Mouse (Mus musculus): ENCODE measurements around the gene Plppr5. TPM values are rescaled to one million over a fixed set of nuclear protein-coding genes. Genes with fewer than 3 reads are reported as not detected.

Plppr5 gene
- polyA plus RNA-seq, 1 experiment from 2014 or later = 10.2 TPM

GRCm38 (mm10) chr3:117603458-117603857 lies 28.8 kb downstream of the Plppr5 start:
- Histone ChIP-seq H3K4me1 (ENCODE audit: control insufficient read depth, insufficient read depth, low read length) (no peaks in the 10 kb centered on the region), H3K27ac (ENCODE audit: low read depth, low read length) (no peak overlapping the region), H3K4me3 (ENCODE audit: low read depth, low read length) (no peak overlapping the region), H3K9ac (replicated peaks; ENCODE audit: low read depth, low read length) (no peak overlapping the region), H3K36me3 (ENCODE audit: control insufficient read depth, insufficient read depth, low read length) (no peaks in the 10 kb centered on the region), H3K9me3 (ENCODE audit: control insufficient read depth, low read length) (no peaks in the 10 kb centered on the region), H3K4me2 (ENCODE audit: low read depth, low read length) (no peak overlapping the region), H3K27me3 (ENCODE audit: control insufficient read depth, insufficient read depth, low read length) (no peaks in the 10 kb centered on the region)
- ATAC-seq (ENCODE audit: low read depth) = no peak
- 57% methylated on average over 2 of the region's 2 CpGs for WGBS

- ATAC-seq (ENCODE audit: low read depth) = no peak
- Histone ChIP-seq H3K4me1 (ENCODE audit: control insufficient read depth, insufficient read depth, low read length) (no peaks in the 10 kb centered on the region), H3K27me3 (ENCODE audit: control insufficient read depth, insufficient read depth, low read length) (no peaks in the 10 kb centered on the region), H3K4me3 (ENCODE audit: low read depth, low read length) (no peak overlapping the region), H3K36me3 (ENCODE audit: control insufficient read depth, insufficient read depth, low read length) (no peaks in the 10 kb centered on the region), H3K9ac (replicated peaks; ENCODE audit: low read depth, low read length) (no peak overlapping the region), H3K9me3 (ENCODE audit: control insufficient read depth, low read length) (no peaks in the 10 kb centered on the region), H3K27ac (ENCODE audit: low read depth, low read length) (no peak overlapping the region), H3K4me2 (ENCODE audit: low read depth, low read length) (no peak overlapping the region)
These were observed 31.7 kb downstream of the Plppr5 start for GRCm38 (mm10) chr3:117606383-117606782.

- Histone ChIP-seq H3K4me1 (ENCODE audit: control insufficient read depth, insufficient read depth, low read length) (no peaks in the 10 kb centered on the region), H3K4me2 (ENCODE audit: low read depth, low read length) (no peak overlapping the region), H3K27ac (ENCODE audit: low read depth, low read length) (no peak overlapping the region), H3K9me3 (ENCODE audit: control insufficient read depth, low read length) (no peaks in the 10 kb centered on the region), H3K36me3 (ENCODE audit: control insufficient read depth, insufficient read depth, low read length) (no peaks in the 10 kb centered on the region), H3K4me3 (ENCODE audit: low read depth, low read length) (no peak overlapping the region), H3K27me3 (ENCODE audit: control insufficient read depth, insufficient read depth, low read length) (no peaks in the 10 kb centered on the region), H3K9ac (replicated peaks; ENCODE audit: low read depth, low read length) (no peak overlapping the region)
- 68% methylated on average over 5 of the region's 5 CpGs for WGBS
- no peak for ATAC-seq (ENCODE audit: low read depth)
These were observed 36.8 kb downstream of the Plppr5 start for GRCm38 (mm10) chr3:117611453-117611852.

GRCm38 (mm10) chr3:117614856-117615255 lies 40.2 kb downstream of the Plppr5 start:
- H3K4me2 ChIP-seq (ENCODE audit: low read depth, low read length) = no peak overlapping the region
- no peak overlapping the region for H3K27ac ChIP-seq (ENCODE audit: low read depth, low read length)
- H3K36me3 ChIP-seq (ENCODE audit: control insufficient read depth, insufficient read depth, low read length) = no peaks in the 10 kb centered on the region
- ATAC-seq (ENCODE audit: low read depth) = no peak
- H3K9me3 ChIP-seq (ENCODE audit: control insufficient read depth, low read length) = no peaks in the 10 kb centered on the region
- WGBS = 53% methylated on average over 1 of the region's 1 CpGs
- no peak overlapping the region for H3K4me3 ChIP-seq (ENCODE audit: low read depth, low read length)
- H3K9ac ChIP-seq (replicated peaks; ENCODE audit: low read depth, low read length) = no peak overlapping the region
- no peaks in the 10 kb centered on the region for H3K27me3 ChIP-seq (ENCODE audit: control insufficient read depth, insufficient read depth, low read length)
- no peaks in the 10 kb centered on the region for H3K4me1 ChIP-seq (ENCODE audit: control insufficient read depth, insufficient read depth, low read length)

GRCm38 (mm10) chr3:117625257-117626001 lies 50.8 kb downstream of the Plppr5 start:
- Histone ChIP-seq H3K36me3 (ENCODE audit: control insufficient read depth, insufficient read depth, low read length) (no peaks in the 10 kb centered on the region), H3K4me3 (ENCODE audit: low read depth, low read length) (no peak overlapping the region), H3K4me2 (ENCODE audit: low read depth, low read length) (no peak overlapping the region), H3K27me3 (ENCODE audit: control insufficient read depth, insufficient read depth, low read length) (no peaks in the 10 kb centered on the region), H3K9ac (replicated peaks; ENCODE audit: low read depth, low read length) (no peak overlapping the region), H3K27ac (ENCODE audit: low read depth, low read length) (no peak overlapping the region), H3K9me3 (ENCODE audit: control insufficient read depth, low read length) (no peaks in the 10 kb centered on the region), H3K4me1 (ENCODE audit: control insufficient read depth, insufficient read depth, low read length) (no peaks in the 10 kb centered on the region)
- 94% methylated on average over 13 of the region's 13 CpGs for WGBS
- ATAC-seq (ENCODE audit: low read depth) = no peak

GRCm38 (mm10) chr3:117628799-117629198 lies 54.2 kb downstream of the Plppr5 start:
- Histone ChIP-seq H3K27ac (ENCODE audit: low read depth, low read length) (no peak overlapping the region), H3K4me3 (ENCODE audit: low read depth, low read length) (no peak overlapping the region), H3K9ac (replicated peaks; ENCODE audit: low read depth, low read length) (no peak overlapping the region), H3K4me1 (ENCODE audit: control insufficient read depth, insufficient read depth, low read length) (no peaks in the 10 kb centered on the region), H3K27me3 (ENCODE audit: control insufficient read depth, insufficient read depth, low read length) (no peaks in the 10 kb centered on the region), H3K36me3 (ENCODE audit: control insufficient read depth, insufficient read depth, low read length) (no peaks in the 10 kb centered on the region), H3K9me3 (ENCODE audit: control insufficient read depth, low read length) (no peaks in the 10 kb centered on the region), H3K4me2 (ENCODE audit: low read depth, low read length) (no peak overlapping the region)
- no peak for ATAC-seq (ENCODE audit: low read depth)
- WGBS = 28% methylated on average over 3 of the region's 3 CpGs

GRCm38 (mm10) chr3:117630332-117630731 lies 55.7 kb downstream of the Plppr5 start:
- ATAC-seq (ENCODE audit: low read depth) = no peak
- H3K27ac ChIP-seq (ENCODE audit: low read depth, low read length) = no peak overlapping the region
- no peaks in the 10 kb centered on the region for H3K36me3 ChIP-seq (ENCODE audit: control insufficient read depth, insufficient read depth, low read length)
- H3K27me3 ChIP-seq (ENCODE audit: control insufficient read depth, insufficient read depth, low read length) = no peaks in the 10 kb centered on the region
- H3K4me2 ChIP-seq (ENCODE audit: low read depth, low read length) = no peak overlapping the region
- no peak overlapping the region for H3K4me3 ChIP-seq (ENCODE audit: low read depth, low read length)
- no peak overlapping the region for H3K9ac ChIP-seq (replicated peaks; ENCODE audit: low read depth, low read length)
- no peaks in the 10 kb centered on the region for H3K9me3 ChIP-seq (ENCODE audit: control insufficient read depth, low read length)
- H3K4me1 ChIP-seq (ENCODE audit: control insufficient read depth, insufficient read depth, low read length) = no peaks in the 10 kb centered on the region
- 73% methylated on average over 2 of the region's 2 CpGs for WGBS

GRCm38 (mm10) chr3:117648612-117649011 lies 74.0 kb downstream of the Plppr5 start:
- Histone ChIP-seq H3K27ac (ENCODE audit: low read depth, low read length) (no peak overlapping the region), H3K4me1 (ENCODE audit: control insufficient read depth, insufficient read depth, low read length) (no peaks in the 10 kb centered on the region), H3K4me3 (ENCODE audit: low read depth, low read length) (no peak overlapping the region), H3K4me2 (ENCODE audit: low read depth, low read length) (no peak overlapping the region), H3K9ac (replicated peaks; ENCODE audit: low read depth, low read length) (no peak overlapping the region), H3K27me3 (ENCODE audit: control insufficient read depth, insufficient read depth, low read length) (no peaks in the 10 kb centered on the region), H3K9me3 (ENCODE audit: control insufficient read depth, low read length) (no peaks in the 10 kb centered on the region), H3K36me3 (ENCODE audit: control insufficient read depth, insufficient read depth, low read length) (no peaks in the 10 kb centered on the region)
- WGBS = 43% methylated on average over 8 of the region's 8 CpGs
- no peak; the same call in 1 of the 2 replicates for ATAC-seq (ENCODE audit: low read depth)

GRCm38 (mm10) chr3:117664316-117664715 lies 89.7 kb downstream of the Plppr5 start:
- H3K9ac ChIP-seq (replicated peaks; ENCODE audit: low read depth, low read length) = no peak overlapping the region
- no peak overlapping the region for H3K4me3 ChIP-seq (ENCODE audit: low read depth, low read length)
- H3K4me2 ChIP-seq (ENCODE audit: low read depth, low read length) = no peak overlapping the region
- ATAC-seq (ENCODE audit: low read depth) = no peak
- H3K9me3 ChIP-seq (ENCODE audit: control insufficient read depth, low read length) = no peaks in the 10 kb centered on the region
- WGBS = 77% methylated on average over 1 of the region's 1 CpGs
- no peak overlapping the region for H3K27ac ChIP-seq (ENCODE audit: low read depth, low read length)
- H3K36me3 ChIP-seq (ENCODE audit: control insufficient read depth, insufficient read depth, low read length) = no peaks in the 10 kb centered on the region
- H3K27me3 ChIP-seq (ENCODE audit: control insufficient read depth, insufficient read depth, low read length) = no peaks in the 10 kb centered on the region
- no peaks in the 10 kb centered on the region for H3K4me1 ChIP-seq (ENCODE audit: control insufficient read depth, insufficient read depth, low read length)
